9 mouse cellular contexts compared by ENCODE assay signal in the genomic region with DNA sequence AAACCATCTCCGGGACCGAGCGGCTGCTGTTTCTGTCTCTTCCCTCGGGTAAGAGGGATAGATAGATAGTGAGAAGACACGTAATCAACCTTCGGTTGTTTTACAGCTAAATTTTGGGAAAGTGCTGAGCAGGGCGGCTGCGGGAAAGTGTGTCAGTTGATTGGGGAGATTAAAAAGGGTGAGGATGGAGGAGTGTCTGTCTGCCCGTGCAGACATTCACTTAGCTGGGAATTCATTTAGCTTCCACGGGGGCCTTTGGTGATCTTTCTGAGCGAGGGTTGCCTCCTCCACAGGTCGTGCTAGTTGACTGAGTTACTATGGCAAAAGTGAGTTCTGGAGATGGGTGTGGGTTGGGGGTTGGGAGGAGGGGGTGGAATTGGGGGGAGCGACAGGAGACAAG. TPM values are rescaled to one million over a fixed set of nuclear protein-coding genes. Genes with fewer than 3 reads are reported as not detected.
DNase-seq lines count a peak whose midpoint lies in the region; ATAC-seq and TF ChIP-seq lines count a peak whose summit lies in the region.
"Had no signal": no experiment of that assay in that cellular context is flagged by ENCODE, and none has a peak within 500 bp of the region (broad histone marks: within the 10 kb centered on the region; RNA-seq: fewer than 3 reads in every experiment).

No protein-coding gene starts in this region.

- peaks cover 17% of the 10 kb centered on the region for H3K4me1 ChIP-seq in heart, embryonic 16.5 days (ENCODE audit: control insufficient read depth, insufficient read depth, low read length)
- H3K4me1 ChIP-seq in embryonic facial prominence, embryonic 15.5 days, result peaks cover 13% of the 10 kb centered on the region
- 0 out of 2 replicates have a peak, but pooled peaks cover 6% of the 10 kb centered on the region for H3K4me1 ChIP-seq in intestine, embryonic 15.5 days (replicated peaks)
- no peaks in the 10 kb centered on the region; the same call in 1 of the 2 replicates for H3K4me1 ChIP-seq in midbrain, postnatal 0 days (ENCODE audit: insufficient read depth, low read length)

- peak overlapping the region; percentile 93 for H3K4me2 ChIP-seq in heart, embryonic 16.5 days (ENCODE audit: low read depth, low read length)
- peak overlapping the region; percentile 100 for H3K4me2 ChIP-seq in embryonic facial prominence, embryonic 15.5 days (replicated peaks)
- H3K4me2 ChIP-seq in intestine, embryonic 15.5 days (replicated peaks), result peak overlapping the region; percentile 96
- H3K4me2 ChIP-seq in midbrain, postnatal 0 days (ENCODE audit: low read depth, low read length, poor library complexity, severe bottlenecking), result peak overlapping the region; percentile 99

- no peaks in the 10 kb centered on the region for H3K36me3 ChIP-seq in heart, embryonic 16.5 days (ENCODE audit: control insufficient read depth, insufficient read depth)
- no peaks in the 10 kb centered on the region for H3K36me3 ChIP-seq in embryonic facial prominence, embryonic 15.5 days
- no peaks in the 10 kb centered on the region for H3K36me3 ChIP-seq in intestine, embryonic 15.5 days
- no peaks in the 10 kb centered on the region for H3K36me3 ChIP-seq in midbrain, postnatal 0 days (ENCODE audit: insufficient read depth, low read length)

- H3K4me3 ChIP-seq in heart, embryonic 16.5 days (ENCODE audit: low read length), result peak overlapping the region; percentile 71
- peak overlapping the region; percentile 67 for H3K4me3 ChIP-seq in embryonic facial prominence, embryonic 15.5 days (replicated peaks)
- H3K4me3 ChIP-seq in intestine, embryonic 15.5 days (replicated peaks), result peak overlapping the region; percentile 76
- H3K4me3 ChIP-seq in midbrain, postnatal 0 days (ENCODE audit: low read depth, low read length), result peak overlapping the region; percentile 69

- DNase-seq in heart, postnatal 10 days, result no peak
- no peak for DNase-seq in midbrain, postnatal 0 days (ENCODE audit: low spot score)
- no peak for DNase-seq in ovary, postnatal 14 days (ENCODE audit: low spot score)
- no peak for DNase-seq in right cerebral cortex, postnatal 10 days (ENCODE audit: low spot score in 2 of 2)
- no peak for DNase-seq in B cell, adult 2 months

- TF ChIP-seq CTCF in midbrain, postnatal 0 days (IDR thresholded peaks at IDR 0.05), result no peak

- H3K9ac ChIP-seq in heart, embryonic 16.5 days (ENCODE audit: low read length), result peak overlapping the region; percentile 64
- no peak overlapping the region; the same call in 1 of the 2 replicates for H3K9ac ChIP-seq in embryonic facial prominence, embryonic 15.5 days
- no peak overlapping the region for H3K9ac ChIP-seq in intestine, embryonic 15.5 days
- no peak overlapping the region for H3K9ac ChIP-seq in midbrain, postnatal 0 days (replicated peaks; ENCODE audit: low read length, poor library complexity, severe bottlenecking)

- H3K27ac ChIP-seq in heart, embryonic 16.5 days (ENCODE audit: low read length), result peak overlapping the region; percentile 37; the same call in 1 of the 2 replicates
- H3K27ac ChIP-seq in embryonic facial prominence, embryonic 15.5 days (replicated peaks), result no peak overlapping the region
- no peak overlapping the region for H3K27ac ChIP-seq in intestine, embryonic 15.5 days
- no peak overlapping the region for H3K27ac ChIP-seq in midbrain, postnatal 0 days (ENCODE audit: low read depth, low read length)

- H3K27me3 ChIP-seq in heart, embryonic 16.5 days (ENCODE audit: control insufficient read depth, insufficient read depth, low read length), result peaks cover 4% of the 10 kb centered on the region; the same call in 1 of the 2 replicates
- H3K27me3 ChIP-seq in embryonic facial prominence, embryonic 15.5 days, result peaks cover 18% of the 10 kb centered on the region
- peaks cover 11% of the 10 kb centered on the region for H3K27me3 ChIP-seq in intestine, embryonic 15.5 days (replicated peaks)
- H3K27me3 ChIP-seq in midbrain, postnatal 0 days (ENCODE audit: insufficient read depth, low read length), result peaks cover 11% of the 10 kb centered on the region

- ATAC-seq in heart, embryonic 16.5 days (replicated peaks; ENCODE audit: extremely low read depth, insufficient read depth, low FRiP score), result no peak
- no peak for ATAC-seq in embryonic facial prominence, embryonic 15.5 days (ENCODE audit: insufficient number of reproducible peaks, low FRiP score, low TSS enrichment, low read depth)
- ATAC-seq in intestine, embryonic 15.5 days, result no peak
- ATAC-seq in midbrain, postnatal 0 days (ENCODE audit: low FRiP score), result no peak

- no peaks in the 10 kb centered on the region for H3K9me3 ChIP-seq in heart, embryonic 16.5 days (replicated peaks; ENCODE audit: control insufficient read depth, low read length)
- no peaks in the 10 kb centered on the region for H3K9me3 ChIP-seq in embryonic facial prominence, embryonic 15.5 days (replicated peaks)
- no peaks in the 10 kb centered on the region for H3K9me3 ChIP-seq in intestine, embryonic 15.5 days
- no peaks in the 10 kb centered on the region for H3K9me3 ChIP-seq in midbrain, postnatal 0 days (ENCODE audit: low read length)

- WGBS in heart, embryonic 16.5 days, result 7% methylated on average over 13 of the region's 13 CpGs
- WGBS in embryonic facial prominence, embryonic 15.5 days, result 7% methylated on average over 13 of the region's 13 CpGs
- 8% methylated on average over 13 of the region's 13 CpGs for WGBS in intestine, embryonic 15.5 days
- 3% methylated on average over 13 of the region's 13 CpGs for WGBS in midbrain, postnatal 0 days

- intact Hi-C loops in heart, postnatal 10 days (cut with DNase I), result loop anchor here (5.0 kb wide), 2 partner anchors 79 to 94 kb away; no protein-coding TSS in a partner anchor

RNA-seq across cellular contexts. Expression of gene Kank1, which starts 1.3 kb away (rescaled TPM):
- polyA plus RNA-seq in heart, embryonic 16.5 days (2015; fragmentation: Nextera tagmentation; extraction: Ambion mirVana), result 40.9 and 41.8 TPM in 2 replicates
- 10 to 100 TPM; 40.1 to 51.6 TPM for total RNA-seq in heart, postnatal 10 days (2021)
- polyA plus RNA-seq in embryonic facial prominence, embryonic 15.5 days (2015; fragmentation: Nextera tagmentation; extraction: Ambion mirVana), result 26.2 and 26.6 TPM in 2 replicates
- polyA plus RNA-seq in intestine, embryonic 15.5 days (2015; fragmentation: Nextera tagmentation; extraction: Ambion mirVana), result 17.0 and 18.8 TPM in 2 replicates
- total RNA-seq in midbrain, postnatal 0 days (2014; rRNA removed), result 9.1 and 16.6 TPM in 2 replicates
- polyA plus RNA-seq in midbrain, postnatal 0 days (2015; fragmentation: Nextera tagmentation; extraction: Ambion mirVana), result 5.9 and 6.0 TPM in 2 replicates
- polyA plus RNA-seq: erythroblast, embryonic 14.5 days had no signal
